Mouse (Mus musculus) kidney, adult 8-10 months (tissue): ENCODE data around the gene Dpyd.

Experiments used
- DNase-seq, 2 experiments: peaks; one replicate each; pipeline ENCODE4 v3.0.0; 2022

Dpyd gene

DNA sequence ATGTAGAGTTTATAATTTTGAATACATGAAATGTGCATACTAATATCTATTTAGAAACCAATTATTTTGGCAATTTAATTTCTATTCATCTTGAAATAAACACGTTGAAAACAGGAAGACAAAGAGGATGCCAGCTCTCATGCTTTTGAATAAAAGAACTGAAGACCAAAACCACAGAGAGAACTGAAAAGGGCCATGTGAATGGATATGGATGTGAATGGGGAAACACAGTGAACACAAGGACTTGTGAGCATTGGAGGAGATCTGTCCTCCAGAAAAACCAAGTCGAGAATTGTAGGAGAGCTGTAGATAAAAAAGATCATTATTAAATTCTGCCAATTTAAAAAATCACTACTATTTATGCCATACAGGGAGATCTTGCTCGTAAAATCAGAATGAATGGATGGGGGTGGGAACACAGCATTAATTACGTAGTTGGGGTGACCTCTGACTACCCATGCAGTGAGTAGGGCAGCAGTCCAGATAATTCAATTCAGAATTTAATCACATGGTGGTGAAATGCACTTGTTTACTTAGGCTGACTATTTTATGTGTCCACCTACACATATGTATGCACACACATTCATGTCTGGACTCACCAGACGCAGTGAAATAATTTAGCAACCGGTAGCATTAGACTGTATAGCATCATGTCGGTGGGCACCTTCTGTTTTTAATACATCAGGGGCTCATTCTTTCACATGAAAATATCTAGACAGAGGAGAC, 114.3 kb downstream of the Dpyd start:
- DNase-seq: no peak

DNA sequence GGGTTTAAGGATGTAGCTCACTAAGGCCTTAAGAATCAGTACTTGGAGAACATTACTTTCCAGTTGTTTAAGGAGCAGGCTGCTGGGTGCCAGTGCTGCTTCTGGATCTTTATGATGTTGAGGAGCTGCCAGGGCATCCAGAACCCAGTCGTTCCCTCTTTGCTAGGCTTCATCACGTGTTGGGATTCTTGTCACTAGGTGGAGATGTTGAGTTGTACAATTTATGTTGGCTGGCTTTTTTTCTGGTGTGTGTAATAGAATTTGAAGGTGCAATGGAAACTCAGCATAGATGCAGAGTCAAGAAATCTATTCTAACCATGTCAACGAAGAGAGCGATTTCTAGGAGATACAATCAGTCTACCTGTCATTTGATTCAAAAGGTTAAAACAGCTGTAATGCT, 118.9 kb downstream of the Dpyd start:
- peak in 1 of 2 experiments; percentile 7 for DNase-seq

DNA sequence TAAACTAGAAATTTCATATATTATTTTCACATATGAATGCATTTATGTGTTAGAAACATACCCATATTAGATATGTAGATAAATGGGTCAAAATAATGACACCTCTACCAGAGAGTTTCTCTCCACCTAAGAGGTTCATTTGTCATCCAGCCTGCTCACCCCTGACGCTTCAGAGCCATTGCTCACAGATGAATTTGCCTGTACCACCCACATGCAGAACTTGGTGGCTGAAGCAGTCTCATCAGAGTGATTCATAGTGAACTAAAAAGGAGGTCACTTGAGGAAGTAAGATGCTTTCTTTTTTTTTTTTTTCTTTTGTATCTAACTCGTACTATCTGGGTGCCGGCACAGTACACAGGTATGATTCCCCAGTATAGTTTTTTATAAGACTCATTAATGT, 188.3 kb downstream of the Dpyd start:
- no peak for DNase-seq

DNA sequence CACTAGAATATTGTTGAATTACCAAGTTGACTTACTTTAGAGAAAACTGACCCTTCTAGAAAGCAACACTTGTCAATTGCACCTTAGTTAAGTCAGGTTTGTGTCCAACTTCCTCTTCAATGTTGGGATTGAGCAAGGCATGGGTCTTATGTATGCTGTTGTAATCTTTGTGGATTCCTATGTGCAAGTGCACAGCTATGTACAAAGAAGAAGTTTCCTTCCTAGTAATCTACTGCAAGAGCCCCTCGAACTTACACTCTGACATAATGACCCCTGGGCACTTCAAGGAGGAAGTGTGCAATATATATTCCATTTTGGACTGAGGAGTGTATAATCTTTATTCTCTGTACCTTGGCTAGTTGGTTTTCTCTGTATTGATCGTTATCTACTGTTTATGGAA, 191.7 kb downstream of the Dpyd start:
- DNase-seq: no peak

DNA sequence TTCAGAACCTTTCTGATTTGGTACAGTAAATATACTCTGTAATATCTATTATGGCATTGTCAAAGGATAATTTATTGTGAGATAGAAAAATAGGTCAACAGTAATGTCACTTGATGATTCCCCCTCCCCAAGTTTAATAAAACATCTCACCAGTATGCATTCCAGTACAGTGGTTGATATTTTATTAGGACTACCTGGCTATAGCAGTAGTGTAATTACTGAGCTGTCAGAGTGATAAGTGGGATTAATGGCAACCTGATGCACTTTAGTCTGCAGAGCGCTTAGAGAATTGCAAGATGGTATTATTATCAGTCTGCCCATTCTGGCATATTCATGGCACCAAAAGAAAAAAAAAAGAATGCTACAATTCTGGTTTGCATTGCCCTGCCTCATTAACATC, 194.2 kb downstream of the Dpyd start:
- DNase-seq: no peak

DNA sequence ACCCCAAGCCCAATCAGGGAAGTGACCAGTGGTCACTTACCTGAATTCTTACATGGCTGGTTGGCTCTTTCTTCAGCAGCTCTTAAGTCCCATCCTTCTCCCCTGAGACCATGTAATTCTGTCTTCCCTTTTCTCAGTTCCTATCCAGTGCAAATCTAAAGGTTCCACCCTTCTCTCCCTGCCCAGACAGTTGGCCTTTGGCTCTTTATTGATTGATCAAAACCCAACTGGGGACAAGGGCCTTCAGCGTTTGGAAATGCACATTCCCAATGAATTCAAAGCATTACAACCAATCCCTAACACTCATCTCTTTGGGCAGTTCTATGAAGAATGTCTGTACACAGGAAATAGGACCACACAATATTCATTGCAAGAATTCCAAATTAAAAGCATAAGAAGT, 251.0 kb downstream of the Dpyd start:
- no peak for DNase-seq

DNA sequence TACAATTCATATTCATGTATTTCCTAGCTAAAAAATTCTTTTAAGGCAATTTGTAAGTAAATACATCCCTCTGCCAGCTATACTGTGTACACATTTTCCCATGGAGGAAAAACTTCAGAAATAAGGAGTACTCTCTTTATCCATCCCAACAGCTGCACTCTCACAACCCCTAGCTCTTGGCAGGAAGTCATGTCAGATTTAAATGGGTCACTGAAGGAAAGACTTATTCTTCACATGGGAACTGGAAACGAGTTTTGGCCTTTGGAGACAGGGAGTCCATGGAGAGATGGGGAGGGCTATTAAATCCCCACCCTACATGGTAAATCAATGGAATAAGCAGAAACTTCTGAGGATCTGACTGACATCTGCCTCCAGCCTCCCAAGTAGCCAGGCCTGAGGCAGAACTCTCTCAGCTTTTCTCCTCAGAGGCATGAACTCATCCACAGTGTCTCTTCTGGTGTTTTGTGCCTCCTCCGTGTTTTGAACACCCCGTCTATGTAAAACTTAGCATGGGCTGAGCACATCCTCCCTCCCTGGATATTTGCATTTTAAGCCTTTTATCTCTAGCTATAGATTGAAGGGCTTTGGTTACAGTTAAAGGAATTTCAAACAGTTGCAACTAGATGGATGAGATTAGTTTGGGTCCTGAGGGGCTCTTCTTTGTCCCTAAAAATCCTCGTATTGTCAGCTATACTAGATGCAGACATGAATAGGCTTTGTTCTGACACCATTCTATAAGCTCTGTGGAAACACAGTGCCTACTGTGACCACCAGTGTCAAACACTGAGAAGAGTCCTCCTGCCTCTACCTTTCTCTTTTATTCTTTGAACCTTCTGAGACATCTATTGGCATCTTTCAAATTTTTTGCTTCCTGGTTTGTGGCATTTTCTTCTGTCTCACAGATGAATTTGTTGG, 288.9 kb downstream of the Dpyd start:
- DNase-seq: no peak

DNA sequence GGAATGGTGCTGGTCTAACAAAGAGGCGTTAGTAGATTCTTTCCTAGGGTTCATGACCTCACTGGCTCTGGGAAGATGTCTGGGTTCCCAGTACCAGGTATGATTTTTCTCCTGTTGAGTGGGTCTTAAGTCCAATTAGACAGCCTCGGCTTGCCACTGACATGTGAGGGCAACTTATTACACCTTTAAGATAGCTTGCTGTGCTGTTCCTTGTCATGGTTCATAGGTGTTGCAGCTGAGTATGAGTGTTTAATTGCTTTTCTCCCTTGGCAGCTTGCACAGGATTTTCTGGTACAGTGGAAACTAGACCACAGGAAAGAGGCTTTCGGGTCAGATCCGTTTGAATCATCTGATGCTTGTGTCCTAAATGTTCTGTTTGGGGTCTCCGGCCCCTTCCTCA, 290.8 kb downstream of the Dpyd start:
- peak; percentile 1 to 35 for DNase-seq

DNA sequence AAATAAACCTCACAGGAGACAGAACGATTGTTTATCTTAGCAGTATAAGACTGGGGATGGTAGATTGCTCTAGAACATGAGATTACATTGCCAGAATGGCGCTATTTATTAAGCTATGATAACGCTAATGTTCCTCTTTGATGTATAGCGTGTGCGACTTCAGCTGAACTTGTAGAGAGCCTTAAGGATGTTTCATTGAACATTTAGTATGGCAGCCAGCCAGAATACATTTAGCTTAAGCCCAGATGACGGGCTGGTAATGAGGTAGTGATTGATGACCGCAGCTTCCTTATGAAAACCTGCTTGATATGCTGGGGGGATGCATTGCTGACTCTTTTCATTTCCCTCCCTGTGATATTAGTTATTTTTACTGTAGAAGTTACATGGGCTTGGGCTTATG, 293.5 kb downstream of the Dpyd start:
- no peak for DNase-seq

DNA sequence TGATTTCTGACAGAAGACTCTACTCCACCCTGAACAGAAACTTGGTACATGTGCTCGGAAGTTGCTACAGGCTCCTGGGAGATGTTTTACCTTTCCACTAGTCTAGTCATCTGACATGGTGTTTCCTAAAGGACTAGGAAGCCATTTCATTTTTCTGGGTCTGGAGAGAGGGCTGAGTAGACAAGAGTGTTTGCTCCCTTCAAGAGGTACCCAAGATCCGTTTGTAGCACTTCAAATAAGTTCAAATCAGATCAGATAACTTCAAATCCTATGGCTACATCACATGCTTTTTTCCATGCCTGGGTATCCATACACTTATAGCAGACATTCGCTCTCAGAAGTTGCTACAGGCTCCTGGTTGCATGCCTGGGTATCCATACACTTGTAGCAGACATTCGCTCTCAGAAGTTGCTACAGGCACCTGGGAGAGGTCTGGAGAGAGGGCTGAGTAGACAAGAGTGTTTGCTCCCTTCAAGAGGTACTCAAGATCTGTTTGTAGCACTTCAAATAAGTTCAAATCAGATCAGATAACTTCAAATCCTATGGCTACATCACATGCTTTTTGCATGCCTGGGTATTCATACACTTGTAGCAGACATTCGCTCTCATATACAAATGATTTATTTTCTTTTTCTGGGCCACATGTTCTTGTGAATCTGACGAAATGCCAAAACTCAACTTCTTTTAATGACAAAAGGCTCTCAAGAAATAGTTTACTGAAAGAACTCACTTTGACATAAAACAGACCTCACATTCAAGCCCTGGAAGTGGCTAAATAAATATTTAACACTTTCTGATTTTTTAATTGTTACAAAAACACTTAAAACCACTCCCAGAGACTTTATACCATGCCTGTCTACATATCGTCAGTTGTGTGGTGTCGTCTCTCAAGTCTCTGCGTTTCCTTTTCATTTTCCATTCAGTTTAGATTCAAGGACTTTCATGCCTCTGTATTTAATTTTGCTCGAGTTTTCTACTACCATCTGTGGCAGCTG, 307.5 kb downstream of the Dpyd start:
- DNase-seq: no peak

DNA sequence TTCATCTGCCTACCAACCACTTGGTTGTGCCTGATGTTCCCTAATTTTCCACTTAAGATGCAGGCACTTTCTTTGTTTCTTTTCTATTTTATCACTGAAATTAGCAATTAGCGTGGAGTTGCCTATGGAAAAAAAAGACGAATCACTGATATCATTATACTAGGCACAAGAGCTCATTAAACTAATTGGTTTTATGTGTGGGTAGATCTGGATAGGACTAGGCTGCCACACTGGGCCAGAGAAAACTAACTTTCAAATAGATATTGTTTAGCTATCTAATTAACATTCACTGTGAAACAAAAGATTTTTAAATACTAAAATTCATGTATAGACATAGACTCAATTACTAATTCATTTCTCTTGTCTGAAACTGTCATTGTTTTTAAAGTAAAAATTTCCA, 313.9 kb downstream of the Dpyd start:
- no peak for DNase-seq

DNA sequence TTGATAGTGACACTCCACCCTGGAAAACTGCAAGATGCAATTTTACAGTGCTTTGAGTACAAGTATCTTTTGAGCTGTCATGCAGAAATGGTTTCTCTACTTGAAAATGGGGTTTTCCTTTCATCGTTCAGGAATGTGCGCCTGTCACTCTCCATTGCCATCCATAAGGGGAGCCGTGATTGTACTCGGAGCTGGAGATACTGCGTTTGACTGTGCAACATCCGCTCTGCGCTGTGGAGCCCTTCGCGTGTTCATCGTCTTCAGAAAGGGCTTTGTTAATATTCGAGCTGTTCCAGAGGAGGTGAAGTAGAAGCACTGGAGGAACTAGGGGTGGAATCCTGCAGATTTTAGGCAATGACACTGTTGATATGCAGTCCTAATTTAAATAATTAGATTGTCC, 337.1 kb downstream of the Dpyd start:
- no peak for DNase-seq

DNA sequence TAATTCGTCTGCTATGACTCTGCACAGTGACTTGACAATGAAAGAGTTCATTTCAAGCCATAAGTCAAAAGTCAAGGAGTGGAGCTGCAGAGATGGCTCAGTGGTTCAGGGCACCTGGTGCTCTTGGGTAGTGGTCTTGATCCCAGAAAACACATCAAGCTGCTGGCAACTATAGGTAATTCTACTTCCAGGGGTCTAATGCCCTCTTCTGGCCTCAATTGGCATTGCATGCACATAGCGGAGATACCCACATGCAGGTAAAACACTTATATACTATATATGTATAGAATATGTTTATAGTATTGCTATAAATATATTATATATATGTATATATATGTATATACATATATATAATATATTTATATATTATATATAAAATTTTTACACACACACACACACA, 429.4 kb downstream of the Dpyd start:
- DNase-seq: no peak

DNA sequence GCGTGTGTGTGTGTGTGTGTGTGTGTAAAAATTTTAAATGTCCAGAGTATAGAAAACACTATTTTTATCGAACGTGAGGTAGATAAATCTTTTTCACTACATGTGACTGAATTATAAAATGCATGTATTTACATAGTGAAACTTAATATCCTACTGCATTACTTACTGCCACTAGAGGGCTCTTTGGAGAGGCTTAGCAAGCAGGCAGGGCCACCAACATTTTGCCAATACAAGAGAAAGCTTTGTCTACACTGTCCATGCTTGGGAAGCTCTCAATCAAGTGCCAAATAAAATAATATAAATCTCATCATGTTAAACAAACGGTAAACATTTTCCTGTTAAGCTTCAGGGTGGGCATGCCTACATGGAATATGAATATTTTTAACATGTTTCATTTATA, 429.9 kb downstream of the Dpyd start:
- no peak for DNase-seq

DNA sequence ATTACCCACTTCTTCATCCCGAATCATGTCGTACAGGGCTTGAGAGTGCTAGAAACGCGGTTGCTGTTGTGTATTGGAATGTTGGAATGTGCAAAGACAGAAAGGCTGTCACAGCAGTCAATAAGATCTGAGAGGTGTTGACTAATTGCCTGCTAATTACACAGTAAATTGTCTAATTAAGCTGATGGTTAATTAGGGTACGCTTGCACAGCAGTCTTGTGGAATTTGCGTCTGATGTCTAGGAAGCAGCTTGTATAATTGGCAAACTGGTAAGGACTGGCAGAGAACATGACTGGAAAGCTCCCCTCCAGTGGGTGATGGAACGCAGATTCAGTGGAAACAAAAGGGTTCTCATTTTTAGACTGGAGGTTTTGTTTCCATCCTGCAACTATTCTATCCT, 459.3 kb downstream of the Dpyd start:
- no peak for DNase-seq

DNA sequence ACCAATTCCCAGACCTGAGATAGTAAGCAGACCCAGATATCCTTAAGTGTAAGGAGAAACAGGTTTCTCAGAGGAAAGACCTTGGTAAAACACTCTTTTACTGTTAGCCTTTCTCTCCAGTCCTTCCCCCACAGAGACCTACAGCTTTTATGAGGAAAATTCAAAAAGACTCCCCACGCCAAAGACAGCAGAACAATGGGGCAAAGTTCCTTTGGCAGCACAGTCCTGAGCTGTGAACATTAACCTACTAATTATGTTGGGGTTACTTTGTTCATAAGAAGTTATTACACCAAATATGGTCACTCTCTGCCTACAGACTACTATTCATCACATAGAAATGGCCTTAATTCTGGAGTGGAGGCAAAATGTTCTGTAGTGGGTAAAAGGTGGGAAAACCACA, 480.7 kb downstream of the Dpyd start:
- DNase-seq: peak; percentile 37 to 62

DNA sequence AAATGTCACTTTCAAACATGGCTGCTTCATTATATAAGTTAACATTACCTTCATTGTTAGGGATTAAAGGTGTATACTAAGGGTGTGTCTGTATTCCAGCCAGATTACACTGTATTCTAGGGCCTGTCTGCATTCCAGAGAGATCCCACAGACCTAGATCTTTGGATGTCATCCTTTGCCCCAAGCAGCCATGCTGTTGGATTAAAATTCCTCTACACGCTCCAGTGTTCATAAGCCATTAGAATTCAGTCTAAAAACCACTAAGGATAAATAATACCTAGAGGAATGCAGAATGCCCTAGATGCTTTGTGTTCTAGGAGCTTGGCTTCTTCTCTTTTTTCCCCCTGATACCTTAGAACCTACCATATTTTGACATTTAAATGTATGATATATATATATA, 494.2 kb downstream of the Dpyd start:
- no peak for DNase-seq

DNA sequence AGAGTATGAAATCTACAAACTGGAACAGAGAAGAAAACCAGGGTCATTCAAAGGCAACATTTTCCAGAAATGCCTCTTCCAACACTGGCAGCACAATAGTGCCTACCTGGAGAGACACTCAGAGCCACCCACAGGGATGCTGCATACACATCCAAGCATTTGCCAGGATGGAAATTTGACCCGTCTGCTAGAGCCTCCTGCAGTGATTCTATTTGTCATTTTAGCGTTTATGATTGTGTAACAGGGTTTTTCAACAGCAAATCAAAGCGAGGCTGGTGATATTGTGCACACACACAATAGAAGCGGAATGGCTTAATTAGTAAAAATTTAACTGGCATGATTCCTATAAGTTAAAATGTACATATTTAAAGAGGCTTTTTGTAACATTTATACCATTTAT, 501.3 kb downstream of the Dpyd start:
- no peak for DNase-seq

DNA sequence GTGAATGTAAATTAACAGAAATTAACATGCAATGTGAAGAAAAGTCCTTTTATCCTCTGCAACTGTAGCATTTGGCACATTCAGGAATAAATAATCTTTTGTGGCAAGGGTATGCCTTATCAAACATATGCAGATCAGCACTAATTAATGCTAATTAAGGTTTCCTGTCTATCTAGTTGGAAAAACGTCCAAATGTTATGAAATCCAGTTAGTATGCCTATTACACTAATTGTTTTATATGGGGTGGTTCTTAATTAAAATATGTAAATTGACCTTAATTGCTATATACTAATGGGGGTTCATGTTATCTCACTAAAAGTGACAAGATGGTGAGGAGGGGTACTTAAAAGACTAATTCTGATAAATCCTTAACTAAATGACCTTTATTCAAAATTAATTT, 501.7 kb downstream of the Dpyd start:
- no peak for DNase-seq

DNA sequence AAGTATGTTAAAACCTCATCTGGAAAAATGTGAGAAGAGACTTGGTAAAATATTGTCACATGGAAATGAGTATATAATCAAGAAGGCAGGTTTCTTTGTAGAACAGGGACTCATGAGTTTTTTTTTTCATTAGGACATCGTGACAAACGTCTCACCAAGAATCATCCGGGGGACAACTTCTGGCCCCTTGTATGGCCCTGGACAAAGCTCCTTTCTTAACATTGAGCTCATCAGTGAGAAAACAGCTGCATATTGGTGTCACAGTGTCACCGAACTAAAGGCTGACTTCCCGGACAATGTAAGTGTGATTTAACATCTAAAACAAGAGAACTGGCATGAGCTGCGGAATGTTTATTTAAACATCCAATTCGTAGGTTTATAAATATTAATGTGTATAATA, 502.8 kb downstream of the Dpyd start:
- no peak for DNase-seq

DNA sequence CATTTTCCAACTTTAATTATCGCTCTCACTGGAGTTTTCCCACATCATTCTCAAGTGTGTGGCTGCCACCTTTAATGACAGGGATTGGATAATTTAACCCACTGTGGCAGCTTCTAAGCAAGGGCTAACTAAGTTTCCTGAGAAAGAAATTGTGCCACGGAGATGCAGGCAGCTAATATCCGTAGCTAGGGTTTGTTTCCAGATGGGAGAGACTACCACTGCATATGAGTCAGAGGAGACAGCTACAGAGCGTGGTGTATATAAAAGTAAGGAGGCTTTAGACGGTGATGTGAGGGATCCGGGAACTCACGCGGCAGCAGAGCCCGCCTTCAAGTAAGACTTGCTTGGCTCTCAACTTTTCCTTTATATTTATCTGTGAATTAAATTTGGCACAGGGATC, 505.3 kb downstream of the Dpyd start:
- DNase-seq: no peak

DNA sequence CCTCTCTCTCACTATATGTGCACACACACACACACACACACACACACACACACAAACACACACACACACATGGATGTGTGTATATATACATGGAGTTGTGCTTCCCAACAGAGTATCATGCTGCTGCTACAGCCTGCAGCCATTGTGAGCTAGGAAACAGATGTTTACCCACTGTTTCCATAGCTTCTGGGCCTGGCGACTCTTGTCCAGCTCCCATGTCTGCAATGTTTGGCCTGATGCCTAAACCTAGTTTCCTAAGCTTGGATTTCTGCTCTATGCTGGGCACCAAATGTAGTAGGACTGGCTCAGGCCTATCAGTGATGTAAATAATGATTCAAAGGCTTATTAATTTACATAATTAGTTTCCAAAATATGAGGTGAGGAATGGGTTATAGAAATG, 524.7 kb downstream of the Dpyd start:
- no peak for DNase-seq

DNA sequence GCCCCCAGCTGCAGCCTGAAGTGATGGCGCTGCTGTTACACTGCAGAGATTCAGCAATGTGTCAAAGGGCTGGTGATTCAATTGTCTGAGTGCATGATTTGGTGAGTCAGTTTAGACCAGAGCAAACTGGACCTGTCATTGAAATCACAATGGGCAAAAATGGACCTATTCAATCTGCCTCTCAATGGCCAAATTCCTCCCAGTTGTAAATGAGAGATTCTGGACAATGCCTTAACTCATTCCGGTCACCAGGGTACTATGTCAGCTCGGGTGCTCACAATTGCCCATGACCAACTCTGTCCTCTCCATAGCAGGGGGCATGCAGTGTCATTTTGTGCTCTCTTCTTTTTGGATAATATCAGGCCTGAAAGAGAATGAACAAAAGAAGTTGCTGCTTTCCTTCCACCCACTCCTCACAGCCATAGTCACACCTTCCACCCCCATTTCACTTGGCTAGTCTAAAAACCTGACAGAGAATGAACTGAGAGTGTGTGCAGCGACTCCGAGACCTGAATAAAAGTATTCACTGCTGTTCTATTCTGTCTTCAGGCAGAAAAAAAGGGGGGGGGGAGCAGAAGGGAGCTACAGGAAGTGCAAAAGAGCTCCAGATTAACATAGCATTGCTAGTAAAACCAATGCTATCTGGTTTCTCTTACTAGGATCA, 533.4 kb downstream of the Dpyd start:
- no peak for DNase-seq
